Mouse (Mus musculus) heart, embryonic 13.5 days (tissue): ENCODE measurements around the gene Zfp281. TPM values are rescaled to one million over a fixed set of nuclear protein-coding genes. Genes with fewer than 3 reads are reported as not detected.
A peak's percentile ranks its signal among the peaks of the same experiment; 100 is the strongest.

Experiments
- ATAC-seq: fragments of 200-750 bp; cut with Nextera tagmentation; 2 replicates; pipeline ENCODE4 v1.8.0; 2017; ENCODE audit warnings: moderate TSS enrichment; ENCODE audit not compliant: insufficient number of reproducible peaks, low FRiP score, low TSS enrichment; ENCODE audit errors: extremely low read depth
- H3K27ac ChIP-seq: fragments of 300-500 bp; sonication (generic); replicated peaks from 2 replicates; pipeline ENCODE4 v1.5.1; 2015; ENCODE audit warnings: moderate library complexity, mild to moderate bottlenecking, inconsistent platforms
- H3K27me3 ChIP-seq: fragments of 300-500 bp; sonication (generic); replicated peaks from 2 replicates; pipeline ENCODE4 v1.6.1; 2015; ENCODE audit warnings: mild to moderate bottlenecking, inconsistent platforms
- H3K36me3 ChIP-seq: fragments of 300-500 bp; sonication (generic); 2 replicates; pipeline ENCODE4 v1.6.1; 2015; ENCODE audit warnings: mild to moderate bottlenecking, inconsistent platforms
- H3K4me1 ChIP-seq: fragments of 300-500 bp; sonication (generic); 2 replicates; pipeline ENCODE4 v1.6.1; 2015; ENCODE audit warnings: inconsistent platforms
- H3K4me2 ChIP-seq: fragments of 300-500 bp; sonication (generic); 2 replicates; pipeline ENCODE4 v1.6.1; 2015; ENCODE audit warnings: inconsistent platforms, mild to moderate bottlenecking, moderate library complexity
- H3K4me3 ChIP-seq: fragments of 300-500 bp; sonication (generic); 2 replicates; pipeline ENCODE4 v1.5.1; 2015; ENCODE audit warnings: moderate library complexity, mild to moderate bottlenecking, inconsistent platforms
- H3K9ac ChIP-seq: fragments of 300-500 bp; sonication (generic); 2 replicates; pipeline ENCODE4 v1.6.1; 2015; ENCODE audit warnings: inconsistent platforms, mild to moderate bottlenecking, moderate library complexity
- H3K9me3 ChIP-seq: fragments of 300-500 bp; sonication (generic); 2 replicates; pipeline ENCODE4 v1.6.1; 2016; ENCODE audit warnings: inconsistent platforms
- WGBS: fragments of 180-500 bp; shearing (Covaris S2); methylation state at CpG from one replicate; pipeline ENCODE4 v1.1.7; 2015; ENCODE audit warnings: mixed read lengths; 5-methylcytosine and 5-hydroxymethylcytosine counted together
- polyA plus RNA-seq: library from polyadenylated mRNA; unstranded; fragments of >200 nt; fragmentation: Nextera tagmentation; extraction: Ambion mirVana; gene quantifications from 2 replicates; pipeline ENCODE4 v1.2.1, GENCODE M21; 2015

Gene Zfp281
- polyA plus RNA-seq, 1 experiment from 2014 or later, result 12.4 TPM

- 85% methylated on average over 9 of the region's 9 CpGs for WGBS
- Histone ChIP-seq H3K9ac (no peak overlapping the region), H3K36me3 (no peaks in the 10 kb centered on the region), H3K4me3 (no peak overlapping the region), H3K27me3 (no peaks in the 10 kb centered on the region), H3K27ac (no peak overlapping the region), H3K4me2 (no peak overlapping the region), H3K4me1 (peaks cover 27% of the 10 kb centered on the region), H3K9me3 (no peaks in the 10 kb centered on the region)
- no peak for ATAC-seq
Measured at GRCm38 (mm10) chr1:136659337-136659736, 34.6 kb downstream of the Zfp281 start.

- Histone ChIP-seq H3K9ac (no peak overlapping the region), H3K27me3 (no peaks in the 10 kb centered on the region), H3K9me3 (no peaks in the 10 kb centered on the region), H3K4me1 (peaks cover 33% of the 10 kb centered on the region), H3K27ac (no peak overlapping the region), H3K36me3 (no peaks in the 10 kb centered on the region), H3K4me2 (no peak overlapping the region), H3K4me3 (no peak overlapping the region)
- no peak for ATAC-seq
- WGBS, result 57% methylated on average over 9 of the region's 9 CpGs
Measured at GRCm38 (mm10) chr1:136659917-136660316, 35.2 kb downstream of the Zfp281 start.

- no peak for ATAC-seq
- Histone ChIP-seq H3K27me3 (no peaks in the 10 kb centered on the region), H3K9me3 (no peaks in the 10 kb centered on the region), H3K9ac (no peak overlapping the region), H3K4me2 (0 out of 2 replicates have a peak overlapping the region, but pooled peaks have one; percentile 27), H3K36me3 (no peaks in the 10 kb centered on the region), H3K27ac (peak overlapping the region; percentile 30), H3K4me3 (no peak overlapping the region), H3K4me1 (peaks cover 35% of the 10 kb centered on the region)
- WGBS, result 31% methylated on average over 9 of the region's 9 CpGs
Measured at GRCm38 (mm10) chr1:136661511-136661910, 36.8 kb downstream of the Zfp281 start.

- H3K27me3 ChIP-seq, result no peaks in the 10 kb centered on the region
- no peak overlapping the region for H3K9ac ChIP-seq
- no peaks in the 10 kb centered on the region for H3K9me3 ChIP-seq
- H3K36me3 ChIP-seq, result no peaks in the 10 kb centered on the region
- H3K4me3 ChIP-seq, result no peak overlapping the region
- peaks cover 29% of the 10 kb centered on the region for H3K4me1 ChIP-seq
- H3K27ac ChIP-seq, result peak overlapping the region; percentile 30; the same call in 1 of the 2 replicates
- WGBS, result 27% methylated on average over 10 of the region's 10 CpGs
- ATAC-seq, result no peak
- peak overlapping the region; percentile 27 for H3K4me2 ChIP-seq
Measured at GRCm38 (mm10) chr1:136661939-136662563, 37.4 kb downstream of the Zfp281 start.

GRCm38 (mm10) chr1:136664921-136665582 lies 40.4 kb downstream of the Zfp281 start:
- H3K27ac ChIP-seq, result peak overlapping the region; percentile 43

GRCm38 (mm10) chr1:136666513-136666912 lies 41.8 kb downstream of the Zfp281 start:
- Histone ChIP-seq H3K36me3 (no peaks in the 10 kb centered on the region), H3K4me1 (peaks cover 30% of the 10 kb centered on the region), H3K4me2 (no peak overlapping the region), H3K9ac (no peak overlapping the region), H3K4me3 (no peak overlapping the region), H3K27ac (no peak overlapping the region), H3K27me3 (0 out of 2 replicates have a peak, but pooled peaks cover under 1% of the 10 kb centered on the region), H3K9me3 (no peaks in the 10 kb centered on the region)
- 67% methylated on average over 2 of the region's 2 CpGs for WGBS
- no peak for ATAC-seq

More at GRCm38 (mm10) chr1:136664921-136665582, 40.4 kb downstream of the Zfp281 start:
- WGBS, result 48% methylated on average over 6 of the region's 6 CpGs
- no peaks in the 10 kb centered on the region for H3K36me3 ChIP-seq
- H3K27me3 ChIP-seq, result no peaks in the 10 kb centered on the region
- H3K9me3 ChIP-seq, result no peaks in the 10 kb centered on the region
- H3K4me3 ChIP-seq, result no peak overlapping the region
- no peak overlapping the region for H3K9ac ChIP-seq
- ATAC-seq, result no peak
- peaks cover 27% of the 10 kb centered on the region for H3K4me1 ChIP-seq
- no peak overlapping the region for H3K4me2 ChIP-seq

GRCm38 (mm10) chr1:136669926-136670325 lies 45.2 kb downstream of the Zfp281 start:
- Histone ChIP-seq H3K27ac (no peak overlapping the region), H3K4me2 (peak overlapping the region; percentile 54; the same call in 1 of the 2 replicates), H3K9me3 (no peaks in the 10 kb centered on the region), H3K27me3 (0 out of 2 replicates have a peak, but pooled peaks cover 6% of the 10 kb centered on the region), H3K4me1 (peaks cover 19% of the 10 kb centered on the region), H3K4me3 (no peak overlapping the region), H3K36me3 (no peaks in the 10 kb centered on the region), H3K9ac (peak overlapping the region; percentile 55; the same call in 1 of the 2 replicates)
- WGBS, result 76% methylated on average over 7 of the region's 7 CpGs
- ATAC-seq, result no peak

- Histone ChIP-seq H3K4me2 (peak overlapping the region; percentile 54), H3K9ac (peak overlapping the region; percentile 55; the same call in 1 of the 2 replicates), H3K4me3 (0 out of 2 replicates have a peak overlapping the region, but pooled peaks have one; percentile 10), H3K36me3 (no peaks in the 10 kb centered on the region), H3K9me3 (no peaks in the 10 kb centered on the region), H3K27ac (no peak overlapping the region), H3K27me3 (0 out of 2 replicates have a peak, but pooled peaks cover 6% of the 10 kb centered on the region), H3K4me1 (peaks cover 19% of the 10 kb centered on the region)
- WGBS, result 29% methylated on average over 16 of the region's 16 CpGs
- no peak; the same call in 1 of the 2 replicates for ATAC-seq
Measured at GRCm38 (mm10) chr1:136670421-136670820, 45.7 kb downstream of the Zfp281 start.

GRCm38 (mm10) chr1:136671767-136672434 lies 47.2 kb downstream of the Zfp281 start:
- 86% methylated on average over 12 of the region's 12 CpGs for WGBS
- ATAC-seq, result no peak

GRCm38 (mm10) chr1:136672564-136672963 lies 47.9 kb downstream of the Zfp281 start:
- Histone ChIP-seq H3K4me1 (peaks cover 22% of the 10 kb centered on the region), H3K4me3 (no peak overlapping the region), H3K9ac (no peak overlapping the region), H3K27me3 (0 out of 2 replicates have a peak, but pooled peaks cover 6% of the 10 kb centered on the region), H3K27ac (no peak overlapping the region), H3K4me2 (no peak overlapping the region), H3K36me3 (no peaks in the 10 kb centered on the region), H3K9me3 (no peaks in the 10 kb centered on the region)
- ATAC-seq, result no peak
- WGBS, result 83% methylated on average over 6 of the region's 6 CpGs

More at GRCm38 (mm10) chr1:136671767-136672434, 47.2 kb downstream of the Zfp281 start:
- H3K9me3 ChIP-seq, result no peaks in the 10 kb centered on the region
- no peak overlapping the region for H3K4me3 ChIP-seq
- H3K36me3 ChIP-seq, result no peaks in the 10 kb centered on the region
- no peak overlapping the region for H3K4me2 ChIP-seq
- peaks cover 22% of the 10 kb centered on the region for H3K4me1 ChIP-seq
- 0 out of 2 replicates have a peak, but pooled peaks cover 6% of the 10 kb centered on the region for H3K27me3 ChIP-seq
- H3K9ac ChIP-seq, result no peak overlapping the region
- no peak overlapping the region for H3K27ac ChIP-seq

GRCm38 (mm10) chr1:136673293-136673692 lies 48.6 kb downstream of the Zfp281 start:
- H3K4me3 ChIP-seq, result no peak overlapping the region
- H3K4me2 ChIP-seq, result no peak overlapping the region
- no peak overlapping the region for H3K9ac ChIP-seq
- 0 out of 2 replicates have a peak, but pooled peaks cover 6% of the 10 kb centered on the region for H3K27me3 ChIP-seq
- no peaks in the 10 kb centered on the region for H3K36me3 ChIP-seq
- ATAC-seq, result no peak
- 50% methylated on average over 4 of the region's 4 CpGs for WGBS
- no peak overlapping the region for H3K27ac ChIP-seq
- peaks cover 22% of the 10 kb centered on the region for H3K4me1 ChIP-seq
- H3K9me3 ChIP-seq, result no peaks in the 10 kb centered on the region
